Mouse (Mus musculus) CH12.LX (cell line): ENCODE measurements at regions not wholly inside any gene's neighbourhood (a gene's known extent, or its start where the extent isn't known, plus 50 kb on each side); places are given as distances from the start of the nearest gene placed in this dataset.

Experiments
- DNase-seq: peaks from one replicate; pipeline ENCODE4 v3.0.0-alpha.2; 2013; ENCODE audit errors: extremely low read depth
- H3K27ac ChIP-seq: 2 replicates; pipeline ENCODE4 v1.5.1; 2012; ENCODE audit warnings: low read depth, mild to moderate bottlenecking, control low read depth, moderate library complexity; ENCODE audit not compliant: insufficient read depth
- H3K27me3 ChIP-seq: replicated peaks from 2 replicates; pipeline ENCODE3; 2012; ENCODE audit warnings: inconsistent platforms
- H3K36me3 ChIP-seq, 2 experiments: replicated peaks in 1 of 2; 2 replicates each; pipeline versions ENCODE3 to v1.6.1; 2012; ENCODE audit warnings: inconsistent platforms in 1 of 2, low read length in 1 of 2, mild to moderate bottlenecking in 1 of 2, mixed read lengths in 1 of 2, moderate library complexity in 1 of 2; ENCODE audit not compliant: control insufficient read depth in 1 of 2, insufficient read depth in 1 of 2
- H3K4me1 ChIP-seq, 2 experiments: 2 replicates each; pipeline ENCODE4 v1.6.1; 2012; ENCODE audit warnings: inconsistent platforms in 1 of 2, moderate library complexity in 1 of 2; ENCODE audit not compliant: insufficient read depth in 2 of 2, control insufficient read depth in 1 of 2
- H3K4me2 ChIP-seq: 2 replicates; pipeline ENCODE4 v1.6.1; 2012; ENCODE audit warnings: low read depth, mild to moderate bottlenecking, control low read depth; ENCODE audit not compliant: poor library complexity, insufficient read depth, severe bottlenecking
- H3K4me3 ChIP-seq, 3 experiments: fragments of 150-350 bp in 1 of 3; sonication (generic) in 1 of 3; replicated peaks in 1 of 3; 2 replicates each; pipeline versions ENCODE3 to v1.5.1; 2011 to 2012; ENCODE audit warnings: low read depth in 2 of 3, low read length in 2 of 3, mild to moderate bottlenecking in 2 of 3, moderate library complexity in 2 of 3, control low read depth in 1 of 3, improper control_type of control experiment in 1 of 3, inconsistent platforms in 1 of 3, mixed read lengths in 1 of 3; ENCODE audit not compliant: poor library complexity in 1 of 3
- H3K79me2 ChIP-seq: replicated peaks from 2 replicates; pipeline ENCODE4 v1.6.1; 2012; ENCODE audit warnings: mild to moderate bottlenecking, moderate library complexity; ENCODE audit not compliant: control insufficient read depth, poor library complexity, insufficient read depth, severe bottlenecking; ENCODE audit errors: extremely low read depth
- H3K9ac ChIP-seq: 2 replicates; pipeline ENCODE4 v1.6.1; 2012; ENCODE audit warnings: low read depth, mild to moderate bottlenecking, control low read depth, moderate library complexity; ENCODE audit not compliant: insufficient read depth
- H3K9me3 ChIP-seq: replicated peaks from 2 replicates; pipeline ENCODE3; 2012; ENCODE audit warnings: low read length, inconsistent platforms, mixed read lengths
- BHLHE40 ChIP-seq: IDR thresholded peaks from 2 replicates; pipeline ENCODE4 v1.6.1; 2011; ENCODE audit warnings: mild to moderate bottlenecking, low read depth, low read length, improper control_type of control experiment
- CHD2 ChIP-seq: IDR thresholded peaks from 2 replicates; pipeline ENCODE4 v1.6.1; 2011; ENCODE audit warnings: low read length, improper control_type of control experiment
- CTCF ChIP-seq, 2 experiments: IDR thresholded peaks in 1 of 2; conservative IDR thresholded peaks in 1 of 2; 2 replicates each; pipeline ENCODE4 v1.5.1; 2011 to 2012; ENCODE audit warnings: low read depth in 2 of 2, low read length in 2 of 2, improper control_type of control experiment in 1 of 2, inconsistent platforms in 1 of 2, mild to moderate bottlenecking in 1 of 2, moderate library complexity in 1 of 2
- E2F4 ChIP-seq: IDR thresholded peaks from 2 replicates; pipeline ENCODE4 v1.6.1; 2011; ENCODE audit warnings: low read depth, low read length, improper control_type of control experiment; ENCODE audit not compliant: insufficient replicate concordance
- EP300 ChIP-seq: IDR thresholded peaks from 2 replicates; pipeline ENCODE4 v1.6.1; 2011; ENCODE audit warnings: low read length, improper control_type of control experiment
- GABPA ChIP-seq: IDR thresholded peaks from 2 replicates; pipeline ENCODE4 v1.6.1; 2012; ENCODE audit warnings: low read depth, low read length, improper control_type of control experiment, inconsistent platforms; ENCODE audit not compliant: insufficient replicate concordance
- HCFC1 ChIP-seq: IDR thresholded peaks from 2 replicates; pipeline ENCODE4 v1.6.1; 2012; ENCODE audit warnings: low read depth, mild to moderate bottlenecking, inconsistent platforms, low read length, improper control_type of control experiment
- IRF4 ChIP-seq: IDR thresholded peaks from 2 replicates; pipeline ENCODE4 v1.6.1; 2014; ENCODE audit warnings: low read depth, mild to moderate bottlenecking, inconsistent platforms, low read length, improper control_type of control experiment
- JUND ChIP-seq: conservative IDR thresholded peaks from 2 replicates; pipeline ENCODE4 v1.6.1; 2011; ENCODE audit warnings: low read depth, low read length, improper control_type of control experiment
- KAT2A ChIP-seq: IDR thresholded peaks from 2 replicates; pipeline ENCODE4 v1.6.1; 2012; ENCODE audit warnings: low read length, improper control_type of control experiment, inconsistent platforms; ENCODE audit not compliant: insufficient replicate concordance
- MAX ChIP-seq: IDR thresholded peaks from 2 replicates; pipeline ENCODE4 v1.6.1; 2011; ENCODE audit warnings: low read length, improper control_type of control experiment
- MXI1 ChIP-seq: IDR thresholded peaks from 2 replicates; pipeline ENCODE4 v1.6.1; 2011; ENCODE audit warnings: mild to moderate bottlenecking, low read depth, low read length, improper control_type of control experiment
- MYC ChIP-seq: IDR thresholded peaks from 2 replicates; pipeline ENCODE4 v1.6.1; 2011; ENCODE audit warnings: low read depth, mild to moderate bottlenecking, improper control_type of control experiment, low read length
- NRF1 ChIP-seq: IDR thresholded peaks from 2 replicates; pipeline ENCODE4 v1.6.1; 2014; ENCODE audit warnings: low read depth, mild to moderate bottlenecking, inconsistent platforms, low read length, improper control_type of control experiment, moderate library complexity
- POLR2AphosphoS2 ChIP-seq: IDR thresholded peaks from 2 replicates; pipeline ENCODE4 v1.6.1; 2011; ENCODE audit warnings: low read depth, low read length, improper control_type of control experiment
- RAD21 ChIP-seq: IDR thresholded peaks from 2 replicates; pipeline ENCODE4 v1.6.1; 2011; ENCODE audit warnings: low read depth, mild to moderate bottlenecking, low read length, improper control_type of control experiment, moderate library complexity
- SIN3A ChIP-seq: IDR thresholded peaks from 2 replicates; pipeline ENCODE4 v1.6.1; 2012; ENCODE audit warnings: low read length, improper control_type of control experiment, inconsistent platforms
- SMC3 ChIP-seq: IDR thresholded peaks from 2 replicates; pipeline ENCODE4 v1.6.1; 2011; ENCODE audit warnings: low read depth, low read length, improper control_type of control experiment
- TBP ChIP-seq: conservative IDR thresholded peaks from 2 replicates; pipeline ENCODE4 v1.6.1; 2011; ENCODE audit warnings: low read depth, low read length, improper control_type of control experiment
- TCF12 ChIP-seq: IDR thresholded peaks from 2 replicates; pipeline ENCODE4 v1.6.1; 2014; ENCODE audit warnings: low read depth, mild to moderate bottlenecking, inconsistent platforms, low read length, improper control_type of control experiment
- UBTF ChIP-seq: IDR thresholded peaks from 2 replicates; pipeline ENCODE4 v1.6.1; 2012; ENCODE audit warnings: low read depth, mild to moderate bottlenecking, inconsistent platforms, low read length, improper control_type of control experiment, moderate library complexity
- USF1 ChIP-seq: IDR thresholded peaks from 2 replicates; pipeline ENCODE4 v1.6.1; 2014; ENCODE audit warnings: low read depth, mild to moderate bottlenecking, inconsistent platforms, low read length, improper control_type of control experiment
- USF2 ChIP-seq: conservative IDR thresholded peaks from 2 replicates; pipeline ENCODE4 v1.6.1; 2011; ENCODE audit warnings: low read depth, low read length, improper control_type of control experiment
- ZC3H11A ChIP-seq: IDR thresholded peaks from 2 replicates; pipeline ENCODE4 v1.6.1; 2012; ENCODE audit warnings: low read depth, mild to moderate bottlenecking, inconsistent platforms, low read length, improper control_type of control experiment
- ZMIZ1 ChIP-seq: IDR thresholded peaks from 2 replicates; pipeline ENCODE4 v1.6.1; 2012; ENCODE audit warnings: low read depth, mild to moderate bottlenecking, inconsistent platforms, low read length, improper control_type of control experiment
- dilution Hi-C: fragments of 300-500 bp; cut with MboI; formaldehyde crosslinking; loops from 2 replicates; pipeline ENCODE4 v1.14.3; 2020; ENCODE audit warnings: low sequenced_read_pairs; ENCODE audit not compliant: extremely low pct_unique_long_range_greater_than_20kb, extremely low pct_ligation_motif_present
- in situ Hi-C: fragments of 300-500 bp; cut with MboI; formaldehyde crosslinking; loops from 3 replicates; pipeline ENCODE4 v1.14.3; 2019; ENCODE audit warnings: low sequenced_read_pairs, low pct_ligation_motif_present, low pct_unique_long_range_greater_than_20kb, mixed read lengths

DNA sequence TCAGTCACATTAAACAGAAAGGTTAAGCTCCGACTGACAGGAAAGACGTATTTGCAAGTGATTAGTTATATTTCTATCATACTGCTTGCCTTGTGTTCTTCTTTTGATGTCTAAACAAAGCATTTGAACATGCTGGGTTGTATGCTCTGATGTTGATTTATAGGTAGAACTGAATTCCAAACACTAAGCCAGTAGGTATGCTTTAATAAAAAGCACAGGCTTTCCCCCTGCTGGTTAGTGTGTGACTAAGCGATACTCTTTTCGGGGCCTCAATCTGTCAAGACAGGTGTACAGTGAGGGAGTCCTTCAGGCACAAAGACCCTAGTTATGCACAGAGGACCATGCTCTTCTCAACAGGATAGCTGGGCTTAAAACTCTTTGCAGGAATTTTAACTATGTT lies 119.1 kb upstream of the Defb41 start:
- Histone ChIP-seq H3K27ac (no peak overlapping the region), H3K9ac (no peak overlapping the region), H3K9me3 (peaks cover 25% of the 10 kb centered on the region), H3K4me2 (no peak overlapping the region), H3K36me3 (no peaks in the 10 kb centered on the region), H3K4me3 (no peak overlapping the region), H3K4me1 (no peaks in the 10 kb centered on the region), H3K27me3 (no peaks in the 10 kb centered on the region), H3K79me2 (no peaks in the 10 kb centered on the region)
- dilution Hi-C loops: no loop called here
- no peak for TF ChIP-seq SIN3A
- no peak for TF ChIP-seq JUND
- TF ChIP-seq KAT2A: no peak
- TF ChIP-seq MAX: no peak
- TF ChIP-seq UBTF: no peak
- no peak for TF ChIP-seq ZC3H11A
- no peak for TF ChIP-seq EP300
- TF ChIP-seq USF2: no peak
- no peak for TF ChIP-seq USF1
- no peak for TF ChIP-seq TBP
- no peak for TF ChIP-seq E2F4
- TF ChIP-seq SMC3: no peak
- TF ChIP-seq IRF4: no peak
- TF ChIP-seq BHLHE40: no peak
- TF ChIP-seq TCF12: no peak
- TF ChIP-seq NRF1: no peak
- no peak for TF ChIP-seq GABPA
- TF ChIP-seq POLR2AphosphoS2: no peak
- TF ChIP-seq ZMIZ1: no peak
- no peak for TF ChIP-seq MYC
- in situ Hi-C loops: no loop called here
- no peak for DNase-seq

DNA sequence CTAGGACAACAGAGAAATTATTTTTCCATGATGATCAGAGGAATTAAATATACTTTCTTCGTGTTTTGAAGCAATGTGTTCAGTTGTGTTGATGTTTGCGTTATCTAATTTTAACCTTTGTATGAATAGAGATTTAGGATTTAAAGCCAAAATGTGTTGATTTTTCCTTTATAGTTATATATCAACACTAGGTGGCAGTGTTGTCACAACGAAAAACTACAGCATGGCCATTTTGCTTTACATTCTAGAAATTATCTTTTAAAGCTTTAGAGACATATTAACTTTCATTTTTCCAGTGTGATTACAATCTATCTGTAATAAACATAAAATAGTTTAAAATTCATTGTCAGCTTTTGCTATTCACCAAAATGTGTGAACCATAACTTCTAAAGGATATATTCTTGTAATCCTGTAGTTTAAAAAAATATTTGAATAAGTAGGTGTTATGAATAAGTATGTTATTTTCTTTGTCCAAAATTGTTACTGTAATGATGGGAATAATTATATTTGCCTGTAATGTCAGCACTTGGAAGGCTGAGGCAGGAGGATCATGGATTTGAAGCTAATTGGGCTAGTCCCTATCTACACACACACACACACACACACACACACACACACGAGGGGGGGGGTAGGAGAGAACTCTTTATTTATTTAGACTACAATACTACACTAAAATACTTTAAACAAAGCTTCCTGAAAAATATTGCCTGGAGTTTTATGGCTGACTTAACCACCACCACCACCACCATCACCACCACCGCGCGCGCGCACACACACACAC lies 95.2 kb upstream of the Defb41 start:
- Histone ChIP-seq H3K4me2 (no peak overlapping the region), H3K79me2 (no peaks in the 10 kb centered on the region), H3K9me3 (peaks cover 17% of the 10 kb centered on the region), H3K27me3 (no peaks in the 10 kb centered on the region), H3K4me3 (no peak overlapping the region), H3K27ac (no peak overlapping the region), H3K9ac (no peak overlapping the region), H3K36me3 (no peaks in the 10 kb centered on the region), H3K4me1 (no peaks in the 10 kb centered on the region)
- in situ Hi-C loops (no loop called here), dilution Hi-C loops (no loop called here)
- DNase-seq: peak; percentile 0
- no peak for TF ChIP-seq MXI1
- TF ChIP-seq CHD2: no peak
- no peak for TF ChIP-seq EP300
- TF ChIP-seq MAX: no peak
- peak in 1 of 2 experiments; percentile 44; a peak in 2 of 4 replicates for TF ChIP-seq CTCF (conservative IDR thresholded peaks at IDR 0.05 in 1 of 2, IDR thresholded peaks at IDR 0.05 in 1 of 2; ENCODE audit: low read depth in 2 of 2, low read length in 2 of 2)
- no peak for TF ChIP-seq ZC3H11A
- no peak for TF ChIP-seq HCFC1
- no peak for TF ChIP-seq POLR2AphosphoS2
- peak; percentile 50 for TF ChIP-seq RAD21
- TF ChIP-seq IRF4: no peak
- TF ChIP-seq GABPA: no peak
- TF ChIP-seq JUND: no peak
- peak; percentile 20; the same call in 1 of the 2 replicates for TF ChIP-seq SMC3
